Mouse (Mus musculus) MN1 (cell line): ENCODE data around the gene Ldb3.

Experiments used
- DNase-seq: peaks from one replicate; pipeline ENCODE4 v3.0.0-alpha.2; 2016; ENCODE audit warnings: low spot score

Ldb3 gene

DNA sequence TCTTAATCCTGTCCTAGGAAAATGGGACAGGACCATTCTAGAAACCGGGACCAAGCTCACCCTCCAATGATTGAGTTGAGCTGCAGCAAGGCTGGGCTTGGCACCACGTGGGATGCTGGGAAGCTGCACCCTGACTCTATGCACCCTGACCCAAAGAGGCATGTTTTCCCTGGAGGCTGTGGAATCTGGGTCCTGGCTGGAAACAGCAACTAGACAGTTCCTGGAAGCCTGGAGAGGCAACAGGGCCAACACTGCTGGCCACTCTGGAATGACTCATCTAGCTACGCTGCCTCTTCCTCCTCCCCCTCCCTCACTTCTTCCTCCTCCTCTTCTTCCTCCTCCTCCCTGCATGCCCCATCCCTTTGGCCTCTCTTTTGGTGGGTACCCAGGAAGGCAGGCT is 34.4 kb downstream of the Ldb3 start:
- no peak for DNase-seq

DNA sequence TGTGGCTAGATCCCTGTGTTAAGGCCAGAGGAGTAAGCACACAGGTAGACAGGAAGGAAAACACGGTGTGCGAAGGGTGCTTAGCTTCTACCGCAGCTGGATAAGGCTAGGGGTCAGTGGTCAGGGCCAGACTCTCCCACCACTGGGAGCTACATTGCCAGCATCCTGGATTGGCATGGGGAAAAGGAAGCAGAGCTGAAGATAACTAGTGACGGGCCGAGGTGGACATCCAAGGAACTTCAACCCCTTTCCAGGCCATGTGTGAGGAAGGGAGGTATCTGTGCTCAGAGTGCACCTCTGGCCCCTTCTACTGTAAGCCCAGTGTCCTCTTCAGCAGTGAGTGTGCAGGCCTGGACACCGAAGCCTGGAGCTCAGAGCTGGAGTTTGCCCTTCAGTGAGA is 35.0 kb downstream of the Ldb3 start:
- DNase-seq = no peak

DNA sequence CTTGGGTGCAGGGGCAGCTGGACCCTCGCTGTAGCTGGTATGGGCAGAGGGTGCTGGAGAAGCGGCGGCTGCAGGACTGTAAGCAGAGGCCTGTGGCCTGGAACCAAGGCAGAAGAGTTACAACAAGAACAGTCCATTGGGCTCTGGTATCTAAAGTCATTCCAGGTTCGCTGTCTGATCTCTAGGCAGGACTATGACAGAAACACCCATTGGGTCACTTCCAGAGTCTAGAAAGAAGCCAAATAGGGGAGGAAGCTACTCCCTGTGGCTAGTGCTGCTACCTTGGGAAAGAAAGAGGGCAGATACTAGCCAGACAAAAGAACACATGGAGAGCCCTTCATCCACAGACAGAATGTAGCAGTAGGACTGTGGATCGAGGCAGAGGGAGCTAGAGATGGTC is 36.3 kb downstream of the Ldb3 start:
- DNase-seq = no peak

DNA sequence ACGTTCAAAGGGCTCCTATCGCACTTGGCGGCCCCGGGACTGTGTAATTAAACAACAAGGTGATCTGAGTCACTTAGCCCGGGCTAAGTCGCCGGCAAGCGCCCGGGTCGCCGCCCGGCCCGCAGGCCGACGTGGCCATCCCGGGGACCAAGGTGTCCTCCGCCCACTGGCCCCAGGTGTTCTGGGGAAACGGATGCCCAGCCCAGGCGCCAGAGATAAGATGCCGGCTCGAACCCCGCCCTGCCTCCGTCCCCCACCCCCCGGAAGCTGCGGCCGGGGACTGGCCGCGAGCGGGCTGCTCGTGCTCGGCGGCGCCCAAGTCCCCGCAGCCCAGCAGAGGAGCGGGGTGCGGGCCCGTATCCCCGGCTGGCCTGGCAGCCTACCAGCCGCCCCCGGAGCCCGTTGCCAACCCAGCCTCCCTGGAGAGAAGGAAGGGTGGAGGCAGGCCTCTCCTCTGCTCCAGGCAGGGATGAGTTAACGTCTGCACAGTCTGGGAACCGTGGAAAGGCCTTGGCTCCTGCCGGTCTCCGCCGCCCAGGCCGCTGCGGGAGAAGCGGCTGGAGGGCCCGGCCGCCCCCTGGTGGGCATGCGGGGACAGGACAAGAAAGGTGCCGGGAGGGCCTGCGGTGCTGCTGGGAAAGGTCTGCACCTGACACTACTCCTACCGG is 39.3 kb downstream of the Ldb3 start:
- peak; percentile 93 for DNase-seq

- peak; percentile 71 for DNase-seq
Observed at GRCm38 (mm10) chr14:34548391-34549001, 40.0 kb downstream of the Ldb3 start.

DNA sequence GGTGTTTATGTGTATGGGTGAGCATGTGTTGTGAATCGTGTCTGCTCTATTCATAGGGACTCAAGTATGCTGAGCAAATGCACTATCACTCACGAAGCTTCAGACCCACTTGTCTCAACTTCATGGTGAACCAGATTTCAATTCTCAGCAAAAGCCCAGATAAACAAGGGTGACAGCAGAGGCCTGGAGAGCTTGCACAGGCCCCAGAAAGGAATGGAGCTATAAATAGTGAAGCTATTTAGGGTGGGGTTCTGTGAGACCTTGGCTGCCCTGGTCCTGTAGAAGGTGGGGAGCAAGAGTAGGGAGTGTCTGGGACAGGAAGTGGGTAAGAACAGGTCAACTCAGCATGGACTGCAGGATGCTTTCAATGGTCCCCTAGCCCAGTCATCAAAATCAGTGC is 43.9 kb downstream of the Ldb3 start:
- no peak for DNase-seq

- no peak for DNase-seq
Observed at GRCm38 (mm10) chr14:34544001-34544400, 44.5 kb downstream of the Ldb3 start.

DNA sequence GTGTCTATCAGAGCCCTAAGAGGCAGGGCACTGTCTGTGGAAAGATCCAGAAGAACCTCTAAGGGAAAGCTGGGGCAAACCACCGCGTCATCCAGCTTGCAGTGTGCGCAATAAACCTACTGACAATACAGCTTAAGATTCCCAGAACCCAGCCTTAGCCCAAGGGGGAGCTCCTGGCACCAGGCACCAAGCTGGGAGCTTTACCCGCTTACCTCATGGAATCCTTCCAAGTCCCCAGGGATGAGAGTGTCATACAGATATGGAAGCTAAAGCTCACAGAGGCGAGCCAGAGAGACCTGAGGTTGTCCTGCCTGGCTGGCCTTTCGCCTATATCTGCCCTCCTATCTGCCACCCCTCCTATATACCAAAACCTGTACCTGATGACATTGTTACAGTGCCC is 44.9 kb downstream of the Ldb3 start:
- DNase-seq = peak; percentile 67

- DNase-seq = no peak
Observed at GRCm38 (mm10) chr14:34541896-34542295, 46.6 kb downstream of the Ldb3 start.

GRCm38 (mm10) chr14:34540685-34541162 is 47.8 kb downstream of the Ldb3 start:
- no peak for DNase-seq

DNA sequence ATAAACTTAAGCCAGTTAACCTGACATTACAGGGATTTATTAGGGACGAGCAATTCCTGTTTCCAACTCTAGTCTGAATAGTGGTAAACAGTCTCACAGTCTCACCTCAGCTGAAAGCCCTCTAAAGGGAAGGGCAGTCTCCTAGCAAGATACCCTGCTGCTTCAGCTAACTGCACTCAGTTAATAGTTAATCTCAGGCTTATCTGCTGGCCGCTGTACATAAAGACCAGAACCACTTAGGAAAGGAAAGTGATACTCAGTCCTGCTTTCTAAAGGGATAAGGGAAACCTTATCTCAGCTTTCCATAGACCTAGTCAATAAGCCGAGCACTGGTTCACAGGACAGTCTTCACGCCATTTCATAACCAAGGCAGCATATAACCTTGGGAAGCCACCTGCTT is 52.6 kb downstream of the Ldb3 start:
- no peak for DNase-seq

DNA sequence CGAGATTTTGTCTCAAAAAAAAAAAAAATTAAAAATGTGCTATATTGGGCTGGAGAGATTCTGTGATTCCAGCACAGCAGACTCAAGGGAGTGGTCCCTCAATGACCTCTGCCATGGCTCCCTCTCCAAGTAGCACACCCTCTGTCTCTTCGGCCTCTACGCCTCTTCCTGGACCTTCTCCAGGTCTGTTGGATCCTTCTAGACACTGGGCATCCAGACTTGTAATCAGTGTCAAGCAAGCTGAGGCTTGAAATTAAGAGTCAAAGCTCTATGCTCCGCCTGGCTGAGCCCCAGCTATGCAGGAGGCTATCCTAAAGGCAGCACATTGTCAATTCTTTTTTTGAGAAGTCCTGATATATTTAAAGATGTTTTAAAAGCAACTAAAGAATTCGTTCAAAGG is 54.9 kb downstream of the Ldb3 start:
- no peak for DNase-seq

DNA sequence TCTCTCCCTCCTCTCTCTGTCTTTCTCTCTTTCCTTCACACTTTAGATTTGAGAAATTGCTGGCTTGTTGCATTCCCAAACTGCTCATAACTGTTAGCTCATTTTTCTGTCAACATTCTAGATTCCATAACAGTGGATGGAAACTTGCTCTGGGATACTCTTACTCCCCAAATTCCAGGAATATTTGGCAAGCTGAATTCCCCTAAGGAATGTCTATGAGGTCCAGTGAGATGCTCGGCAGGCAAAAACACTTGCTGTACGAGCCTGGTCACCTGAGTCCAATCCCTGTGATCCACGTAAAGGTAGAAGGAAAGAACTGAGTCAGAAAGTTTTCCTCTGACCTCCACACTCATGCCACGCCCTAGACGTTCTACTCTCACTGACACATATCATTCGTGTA is 55.9 kb downstream of the Ldb3 start:
- DNase-seq = no peak

- DNase-seq = no peak
Observed at GRCm38 (mm10) chr14:34528804-34529203, 59.7 kb downstream of the Ldb3 start.

DNA sequence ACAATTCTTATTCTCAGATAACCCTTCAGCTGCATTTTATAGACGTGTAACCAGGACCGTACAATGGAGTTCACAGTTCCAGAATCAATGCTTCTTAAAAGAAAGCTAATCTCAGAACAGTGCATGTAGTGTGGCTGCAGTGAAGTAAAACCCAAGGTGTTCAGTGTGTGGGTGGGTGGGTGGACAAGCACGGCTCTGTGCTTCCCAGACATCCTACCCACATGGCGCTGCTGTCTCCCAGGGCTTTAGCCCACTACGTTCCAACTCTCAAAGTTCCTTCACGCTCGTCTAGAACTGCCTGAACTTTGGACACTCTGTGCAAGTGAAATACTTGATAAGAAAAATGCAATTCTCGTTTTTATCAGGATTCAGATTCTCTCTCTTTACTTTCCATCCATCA is 65.8 kb downstream of the Ldb3 start, which contains the start of gene 9230112D13Rik:
Gene 9230112D13Rik, minus strand, starts transcription at position 101 of the 400 bp plus-strand sequence.
- no peak for DNase-seq

DNA sequence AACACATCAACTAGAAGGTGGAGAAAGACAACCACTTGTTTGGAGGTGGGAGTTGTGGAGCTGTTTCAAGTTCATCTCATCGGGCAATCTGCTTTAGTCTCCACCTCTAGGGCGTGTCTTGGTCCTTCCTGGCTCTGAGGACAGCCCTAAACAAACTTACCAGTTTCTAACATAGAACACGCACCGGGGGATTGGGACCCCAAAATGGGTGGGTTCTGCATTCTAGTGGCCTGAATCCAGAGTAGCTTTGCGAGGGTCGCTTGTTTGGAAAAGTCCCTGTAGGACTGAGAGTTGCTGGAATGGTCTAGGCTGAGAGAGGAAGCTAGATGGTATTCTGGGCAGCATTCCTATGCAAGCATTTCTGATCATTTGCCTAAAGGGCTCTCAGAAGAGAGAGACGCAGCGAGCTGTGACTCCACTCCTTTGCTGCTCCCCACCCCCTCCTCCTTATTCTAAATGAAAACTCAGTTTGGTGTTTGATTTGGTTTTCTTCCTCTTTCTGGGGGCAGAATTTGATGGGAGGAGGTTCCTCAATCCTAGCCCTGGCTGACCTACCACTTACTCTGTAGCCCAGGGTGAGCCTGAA is 70.4 kb downstream of the Ldb3 start:
- no peak for DNase-seq

- no peak for DNase-seq
Observed at GRCm38 (mm10) chr14:34516960-34517577, 71.4 kb downstream of the Ldb3 start.

- DNase-seq = no peak
Observed at GRCm38 (mm10) chr14:34515860-34516259, 72.6 kb downstream of the Ldb3 start.

- peak; percentile 34 for DNase-seq
Observed at GRCm38 (mm10) chr14:34514120-34514519, 74.4 kb downstream of the Ldb3 start.

- DNase-seq = no peak
Observed at GRCm38 (mm10) chr14:34512602-34513001, 75.9 kb downstream of the Ldb3 start.

- DNase-seq = peak; percentile 63
Observed at GRCm38 (mm10) chr14:34511901-34512300, 76.6 kb downstream of the Ldb3 start.

DNA sequence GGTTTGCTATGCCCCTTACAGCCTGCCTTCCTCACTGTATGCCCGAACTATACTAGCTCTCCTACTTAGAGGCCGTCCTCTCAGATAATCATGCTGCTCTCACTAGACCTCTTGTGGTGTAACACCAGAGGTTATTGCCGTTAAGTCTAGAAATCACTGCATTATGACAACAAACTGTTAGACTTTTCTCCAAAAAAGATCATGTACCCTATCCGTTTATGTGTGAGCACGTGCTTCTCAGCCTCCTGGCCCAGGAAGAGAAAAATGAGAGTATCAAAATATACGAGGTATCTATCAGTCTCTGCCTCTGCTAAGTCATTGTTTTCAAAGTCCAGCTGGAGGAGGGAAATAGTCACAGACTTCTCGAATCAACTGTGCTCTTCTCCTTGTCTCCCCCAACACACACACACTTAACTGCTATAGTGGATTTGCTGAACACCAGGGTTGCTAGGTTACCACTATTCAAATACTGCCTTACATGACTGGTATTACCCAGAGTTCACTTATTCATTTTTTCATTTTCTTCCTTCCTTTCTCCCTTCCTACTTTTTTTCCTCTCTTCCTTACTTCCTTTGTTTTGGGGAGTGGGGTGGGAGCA is 79.5 kb downstream of the Ldb3 start:
- peak; percentile 45 for DNase-seq
